Mouse (Mus musculus) hindbrain, embryonic 11.5 days (tissue): ENCODE data around the gene C2cd3. TPM values are rescaled to one million over a fixed set of nuclear protein-coding genes. Genes with fewer than 3 reads are reported as not detected.

Experiments used
- ATAC-seq: fragments of 200-750 bp; cut with Nextera tagmentation; 2 replicates; pipeline ENCODE4 v1.8.0; 2017; ENCODE audit warnings: mild to moderate bottlenecking, moderate TSS enrichment, moderate library complexity; ENCODE audit not compliant: low FRiP score
- DNase-seq: peaks from one replicate; pipeline ENCODE4 v3.0.0-alpha.2; 2015; ENCODE audit warnings: low spot score
- H3K27ac ChIP-seq: fragments of 300-500 bp; sonication (generic); 2 replicates; pipeline ENCODE4 v1.5.1; 2014; ENCODE audit warnings: mild to moderate bottlenecking, low read depth, low read length
- H3K27me3 ChIP-seq: fragments of 300-500 bp; sonication (generic); 2 replicates; pipeline ENCODE4 v1.6.1; 2014; ENCODE audit warnings: mild to moderate bottlenecking, low read length, moderate library complexity, mixed read lengths; ENCODE audit not compliant: control insufficient read depth, insufficient read depth
- H3K36me3 ChIP-seq: fragments of 300-500 bp; sonication (generic); 2 replicates; pipeline ENCODE4 v1.6.1; 2014; ENCODE audit warnings: mild to moderate bottlenecking, low read length, moderate library complexity, mixed read lengths; ENCODE audit not compliant: control insufficient read depth, insufficient read depth
- H3K4me1 ChIP-seq: fragments of 300-500 bp; sonication (generic); replicated peaks from 2 replicates; pipeline ENCODE4 v1.6.1; 2014; ENCODE audit warnings: low read length, mixed read lengths; ENCODE audit not compliant: control insufficient read depth, insufficient read depth
- H3K4me2 ChIP-seq: fragments of 300-500 bp; sonication (generic); replicated peaks from 2 replicates; pipeline ENCODE4 v1.6.1; 2014; ENCODE audit warnings: mild to moderate bottlenecking, low read depth, low read length
- H3K4me3 ChIP-seq: fragments of 300-500 bp; sonication (generic); 2 replicates; pipeline ENCODE4 v1.5.1; 2014; ENCODE audit warnings: low read depth, low read length
- H3K9ac ChIP-seq: fragments of 300-500 bp; sonication (generic); 2 replicates; pipeline ENCODE4 v1.6.1; 2014; ENCODE audit warnings: low read depth, low read length
- H3K9me3 ChIP-seq: fragments of 300-500 bp; sonication (generic); 2 replicates; pipeline ENCODE4 v1.6.1; 2016; ENCODE audit warnings: low read length; ENCODE audit not compliant: control insufficient read depth
- WGBS: fragments of 180-500 bp; shearing (Covaris S2); extraction: QIAGEN DNeasy Blood & Tissue Kit; methylation state at CpG from one replicate; pipeline ENCODE4 v1.1.7; 2014; 5-methylcytosine and 5-hydroxymethylcytosine counted together
- polyA plus RNA-seq: library from polyadenylated mRNA; unstranded; fragments of >200 nt; fragmentation: Nextera tagmentation; extraction: Ambion mirVana; gene quantifications from 2 replicates; pipeline ENCODE4 v1.2.1, GENCODE M21; 2014

Gene C2cd3
- polyA plus RNA-seq, 1 experiment from 2014 or later = 40.4 TPM

DNA sequence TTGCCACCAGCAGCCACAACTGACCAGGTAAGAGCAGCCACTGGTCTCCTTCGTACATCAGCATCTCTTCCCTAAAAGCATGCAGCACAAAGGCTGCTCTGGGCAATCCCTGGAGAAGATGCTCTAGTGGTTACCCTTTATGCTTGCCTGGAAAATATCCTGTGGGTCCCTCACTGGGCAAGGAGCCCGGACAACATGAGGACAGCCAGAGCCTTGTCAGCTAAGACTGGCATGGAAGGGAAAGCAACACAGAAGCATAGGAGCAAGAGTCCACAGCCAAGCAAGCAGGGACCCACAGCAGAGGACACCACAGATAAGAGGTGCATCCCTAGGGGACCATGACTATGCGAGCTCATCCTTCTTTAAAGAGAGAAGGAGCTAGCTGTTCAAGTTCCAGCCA lies 87.8 kb downstream of the C2cd3 start:
- Histone ChIP-seq H3K9me3 (no peaks in the 10 kb centered on the region), H3K9ac (no peak overlapping the region), H3K4me3 (no peak overlapping the region), H3K27me3 (no peaks in the 10 kb centered on the region), H3K27ac (no peak overlapping the region), H3K4me1 (no peaks in the 10 kb centered on the region), H3K4me2 (no peak overlapping the region), H3K36me3 (no peaks in the 10 kb centered on the region)
- DNase-seq = no peak
- 92% methylated on average over 3 of the region's 3 CpGs for WGBS
- no peak for ATAC-seq

DNA sequence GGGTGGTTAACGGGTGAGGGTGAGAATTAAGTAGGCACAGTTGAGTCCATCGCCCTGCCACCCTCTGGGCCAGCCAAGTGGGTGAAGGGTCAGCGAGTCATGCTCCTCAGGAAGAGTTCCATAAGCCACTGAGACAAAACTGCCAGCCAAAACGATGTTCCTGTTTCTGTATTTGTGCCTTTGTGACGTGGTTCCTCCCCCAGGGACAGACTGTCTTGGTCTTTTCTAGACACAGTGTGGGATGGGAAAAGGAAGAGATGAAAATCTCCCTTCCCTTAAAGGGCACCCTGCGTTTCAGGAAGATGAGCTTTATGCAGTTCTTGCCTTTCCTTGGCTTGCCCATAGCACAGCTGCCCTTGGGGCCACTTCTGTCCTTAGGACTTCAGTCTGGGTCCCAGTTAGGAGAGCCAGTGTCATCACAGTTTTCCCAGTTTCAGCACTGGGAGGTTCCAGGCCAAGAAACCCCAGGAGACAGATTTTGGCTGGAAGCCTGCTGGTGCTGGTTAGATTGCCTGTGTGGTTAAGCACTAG lies 89.7 kb downstream of the C2cd3 start:
- H3K27ac ChIP-seq = no peak overlapping the region
- no peaks in the 10 kb centered on the region for H3K36me3 ChIP-seq
- H3K9ac ChIP-seq = no peak overlapping the region
- no peaks in the 10 kb centered on the region for H3K27me3 ChIP-seq
- no peaks in the 10 kb centered on the region for H3K9me3 ChIP-seq
- no peaks in the 10 kb centered on the region for H3K4me1 ChIP-seq
- no peak overlapping the region for H3K4me2 ChIP-seq
- H3K4me3 ChIP-seq = no peak overlapping the region
- ATAC-seq (no peak), DNase-seq (no peak)
- 89% methylated on average over 6 of the region's 6 CpGs for WGBS

DNA sequence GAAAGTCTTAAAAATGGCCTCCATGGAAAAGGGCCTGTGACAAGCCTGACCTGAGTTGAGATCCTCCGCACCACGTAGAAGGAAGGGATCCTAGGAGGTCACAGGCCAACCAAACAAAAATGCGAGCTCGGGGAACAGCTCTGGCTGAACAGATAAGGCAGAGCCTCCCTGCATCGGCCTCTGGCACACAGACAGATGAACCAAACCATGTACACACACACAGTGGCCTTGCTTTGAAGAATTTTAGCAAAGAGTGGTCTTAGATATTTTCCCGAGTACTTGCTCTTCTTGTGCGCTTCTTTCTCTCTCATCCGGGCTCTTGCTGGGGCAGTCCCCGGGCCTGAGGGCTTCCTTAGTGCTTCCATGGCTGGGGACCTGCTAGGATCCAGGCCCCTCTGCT lies 91.2 kb downstream of the C2cd3 start:
- H3K4me2 ChIP-seq = no peak overlapping the region
- H3K4me1 ChIP-seq = no peaks in the 10 kb centered on the region
- H3K9me3 ChIP-seq = no peaks in the 10 kb centered on the region
- no peak overlapping the region for H3K27ac ChIP-seq
- ATAC-seq = no peak
- no peak for DNase-seq
- no peaks in the 10 kb centered on the region for H3K36me3 ChIP-seq
- H3K27me3 ChIP-seq = no peaks in the 10 kb centered on the region
- WGBS = 86% methylated on average over 9 of the region's 9 CpGs
- H3K4me3 ChIP-seq = no peak overlapping the region
- H3K9ac ChIP-seq = no peak overlapping the region

DNA sequence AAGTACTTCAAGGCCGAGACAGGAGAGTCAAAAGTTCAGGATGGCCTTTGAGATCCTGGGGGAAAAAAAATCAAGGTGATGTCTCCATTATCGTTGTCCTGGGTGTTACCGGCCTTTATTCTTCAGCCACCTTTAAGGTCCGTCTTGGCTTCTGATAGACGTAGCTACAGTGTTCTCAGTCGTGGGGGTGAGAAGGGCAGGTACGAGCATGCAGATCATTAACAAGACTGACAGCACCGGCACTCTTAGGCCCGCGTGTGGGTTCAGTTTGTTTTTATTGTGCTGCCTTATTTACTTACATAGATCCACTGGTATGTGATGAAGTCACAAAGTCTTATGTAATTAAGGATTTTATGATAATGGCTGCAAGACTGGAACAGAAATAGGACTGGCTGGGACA lies 91.7 kb downstream of the C2cd3 start:
- no peaks in the 10 kb centered on the region for H3K27me3 ChIP-seq
- H3K36me3 ChIP-seq = no peaks in the 10 kb centered on the region
- ATAC-seq = no peak
- 91% methylated on average over 10 of the region's 10 CpGs for WGBS
- no peak overlapping the region for H3K9ac ChIP-seq
- H3K4me1 ChIP-seq = no peaks in the 10 kb centered on the region
- H3K9me3 ChIP-seq = no peaks in the 10 kb centered on the region
- no peak overlapping the region for H3K4me2 ChIP-seq
- no peak overlapping the region for H3K4me3 ChIP-seq
- DNase-seq = no peak
- H3K27ac ChIP-seq = no peak overlapping the region

DNA sequence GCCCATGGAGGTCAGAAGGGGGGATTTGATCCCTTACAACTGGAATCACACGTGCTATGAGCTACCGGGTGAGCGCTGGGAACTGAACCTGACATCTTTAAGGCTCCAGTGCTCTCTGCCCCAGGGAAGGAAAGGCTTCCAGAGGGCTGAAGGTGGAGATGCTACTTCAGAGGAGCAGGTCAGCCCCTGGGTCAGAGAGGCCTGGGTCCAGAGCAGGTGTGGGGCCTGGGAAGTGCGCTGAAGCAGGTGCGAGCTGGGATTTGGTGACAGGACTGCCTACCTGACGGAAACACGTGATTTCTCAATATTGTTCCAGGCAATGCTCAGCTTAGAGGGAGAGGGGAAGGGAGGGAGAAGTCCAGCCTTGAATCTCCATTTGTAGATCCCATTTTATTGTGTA lies 92.2 kb downstream of the C2cd3 start:
- no peaks in the 10 kb centered on the region for H3K4me1 ChIP-seq
- no peak overlapping the region for H3K4me2 ChIP-seq
- no peak overlapping the region for H3K27ac ChIP-seq
- WGBS = 95% methylated on average over 7 of the region's 7 CpGs
- DNase-seq (no peak), ATAC-seq (no peak)
- H3K27me3 ChIP-seq = no peaks in the 10 kb centered on the region
- no peak overlapping the region for H3K4me3 ChIP-seq
- H3K9ac ChIP-seq = no peak overlapping the region
- H3K9me3 ChIP-seq = no peaks in the 10 kb centered on the region
- H3K36me3 ChIP-seq = no peaks in the 10 kb centered on the region

DNA sequence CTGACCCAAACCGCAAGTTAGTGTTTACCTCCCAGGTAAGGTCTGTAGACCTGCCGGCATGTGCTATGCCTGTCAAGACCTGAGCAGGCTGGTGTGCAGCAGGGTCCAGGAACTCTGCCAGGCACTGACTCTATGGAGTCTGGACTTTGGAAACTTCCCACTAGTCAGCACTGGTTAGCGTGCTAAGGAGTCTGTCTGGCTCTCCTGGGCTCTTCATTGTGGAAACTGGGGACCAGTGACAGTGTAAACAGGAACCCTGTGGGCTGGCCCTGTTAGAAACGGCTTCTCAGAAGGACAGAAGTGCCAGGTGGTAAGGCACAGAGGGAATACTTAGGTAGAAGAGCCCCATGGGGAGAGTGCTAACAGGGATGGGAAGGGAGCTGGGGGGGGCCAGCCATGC lies 93.2 kb downstream of the C2cd3 start:
- WGBS = 82% methylated on average over 4 of the region's 4 CpGs
- Histone ChIP-seq H3K4me1 (no peaks in the 10 kb centered on the region), H3K9me3 (no peaks in the 10 kb centered on the region), H3K36me3 (no peaks in the 10 kb centered on the region), H3K4me3 (no peak overlapping the region), H3K27ac (no peak overlapping the region), H3K4me2 (no peak overlapping the region), H3K9ac (no peak overlapping the region), H3K27me3 (no peaks in the 10 kb centered on the region)
- DNase-seq = no peak
- ATAC-seq = no peak

DNA sequence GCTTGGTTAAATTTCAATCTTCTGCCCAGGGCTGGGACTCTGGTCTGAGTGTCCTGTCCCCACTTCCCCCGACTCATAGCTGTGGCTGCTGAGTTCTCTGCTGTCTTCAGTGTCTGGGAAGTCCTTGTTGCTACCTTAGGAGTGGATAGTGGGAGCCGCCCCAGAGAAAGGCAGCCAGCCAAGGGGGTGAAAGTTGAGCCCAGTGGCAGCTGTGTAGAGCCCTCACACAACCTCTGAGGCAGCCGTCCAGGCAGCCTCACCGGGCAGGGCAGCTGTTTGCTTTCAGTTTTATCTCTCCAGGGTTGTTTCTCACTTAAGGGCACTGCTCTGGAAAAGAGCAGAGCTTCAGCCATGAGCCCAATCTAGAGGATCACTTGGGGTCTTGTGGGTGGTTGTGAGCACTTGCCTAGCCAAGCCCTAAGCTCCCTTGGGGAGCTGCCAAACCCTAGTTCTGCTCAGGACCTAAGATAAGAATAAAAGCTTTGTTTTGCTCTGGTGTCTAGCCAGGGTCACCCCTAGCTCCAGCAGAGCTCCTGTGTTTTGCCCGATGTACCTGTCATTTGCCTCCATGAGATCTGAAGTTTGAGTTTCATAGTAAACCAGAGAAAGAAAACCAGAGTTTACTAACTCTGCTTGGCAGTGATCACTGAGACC lies 93.8 kb downstream of the C2cd3 start:
- H3K27ac ChIP-seq = no peak overlapping the region
- 69% methylated on average over 5 of the region's 5 CpGs for WGBS
- DNase-seq = no peak

DNA sequence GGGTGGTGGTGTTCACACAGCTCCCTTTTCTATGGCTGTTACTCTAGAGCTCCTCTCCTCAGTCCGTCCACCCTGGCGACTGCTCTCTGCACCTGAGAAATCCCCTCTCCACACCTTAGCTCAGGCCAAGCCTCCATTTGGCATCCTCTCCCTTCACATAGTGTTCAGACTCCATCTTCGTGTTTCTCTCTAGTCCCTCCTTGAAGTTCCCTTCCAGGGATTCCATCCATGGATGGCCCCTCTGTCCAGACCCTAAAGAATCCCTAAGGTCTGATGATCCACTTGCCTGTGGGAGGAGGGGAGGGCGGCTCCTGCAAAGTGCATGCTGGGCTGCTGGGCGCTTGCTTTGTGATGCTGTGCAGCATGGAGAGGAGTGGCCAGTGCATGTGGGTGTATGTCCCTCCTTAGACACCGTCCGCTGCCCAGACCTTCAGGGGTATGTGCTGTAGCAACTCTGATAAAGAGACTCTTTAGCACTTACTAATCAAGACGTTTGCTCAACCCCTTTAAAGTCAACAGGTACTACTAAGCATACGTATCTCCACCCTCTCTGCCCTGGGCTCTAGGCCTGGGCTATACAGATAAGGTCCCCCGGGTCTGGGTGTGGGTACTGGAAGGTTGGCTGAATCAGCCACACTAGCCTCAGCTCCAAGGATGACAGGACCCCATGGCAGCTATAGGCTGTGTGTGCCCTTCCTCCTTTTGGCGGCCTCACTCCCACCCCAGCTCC lies 94.9 kb downstream of the C2cd3 start:
- ATAC-seq (no peak), DNase-seq (no peak)
- H3K9me3 ChIP-seq = no peaks in the 10 kb centered on the region
- 93% methylated on average over 11 of the region's 11 CpGs for WGBS
- H3K9ac ChIP-seq = no peak overlapping the region
- no peak overlapping the region for H3K4me3 ChIP-seq
- no peaks in the 10 kb centered on the region for H3K36me3 ChIP-seq
- no peaks in the 10 kb centered on the region for H3K27me3 ChIP-seq
- H3K4me1 ChIP-seq = no peaks in the 10 kb centered on the region
- H3K4me2 ChIP-seq = no peak overlapping the region
- H3K27ac ChIP-seq = 0 out of 2 replicates have a peak overlapping the region, but pooled peaks have one; percentile 12

More for the DNA sequence above, 93.8 kb downstream of the C2cd3 start:
- no peak overlapping the region for H3K4me3 ChIP-seq
- no peak overlapping the region for H3K9ac ChIP-seq
- ATAC-seq = no peak
- H3K36me3 ChIP-seq = no peaks in the 10 kb centered on the region
- no peaks in the 10 kb centered on the region for H3K9me3 ChIP-seq
- no peaks in the 10 kb centered on the region for H3K27me3 ChIP-seq
- H3K4me2 ChIP-seq = no peak overlapping the region
- no peaks in the 10 kb centered on the region for H3K4me1 ChIP-seq

DNA sequence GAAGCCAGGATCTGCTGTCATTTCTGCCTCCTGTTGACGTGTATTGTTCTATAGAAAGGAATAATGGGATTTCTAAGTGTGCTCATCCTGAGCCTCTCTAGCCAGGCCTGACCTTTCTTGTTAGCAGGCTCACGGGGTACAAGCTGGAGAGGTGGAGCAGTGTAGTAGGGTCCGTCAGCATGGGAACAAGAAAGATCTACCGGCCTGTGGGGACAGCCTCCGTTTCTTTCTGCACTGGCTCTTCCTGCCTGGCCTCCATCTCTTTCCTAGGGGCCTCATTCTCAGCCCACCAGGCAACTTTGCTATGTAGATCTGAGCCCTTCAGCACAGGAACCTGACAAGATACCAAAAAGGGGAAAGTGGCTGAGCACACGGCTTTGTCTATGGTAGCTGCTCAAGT lies 96.7 kb downstream of the C2cd3 start:
- DNase-seq (no peak), ATAC-seq (no peak)
- Histone ChIP-seq H3K27me3 (no peaks in the 10 kb centered on the region), H3K4me2 (no peak overlapping the region), H3K4me1 (no peaks in the 10 kb centered on the region), H3K36me3 (no peaks in the 10 kb centered on the region), H3K9me3 (no peaks in the 10 kb centered on the region), H3K27ac (no peak overlapping the region), H3K9ac (no peak overlapping the region), H3K4me3 (no peak overlapping the region)
- WGBS = 88% methylated on average over 6 of the region's 6 CpGs
